Mouse (Mus musculus): ENCODE results near the gene Gcnt1. TPM values are rescaled to one million over a fixed set of nuclear protein-coding genes. Genes with fewer than 3 reads are reported as not detected.
A peak's percentile ranks its signal among the peaks of the same experiment; 100 is the strongest.

The Gcnt1 gene
- polyA plus RNA-seq, 1 experiment, result 158 TPM

DNA sequence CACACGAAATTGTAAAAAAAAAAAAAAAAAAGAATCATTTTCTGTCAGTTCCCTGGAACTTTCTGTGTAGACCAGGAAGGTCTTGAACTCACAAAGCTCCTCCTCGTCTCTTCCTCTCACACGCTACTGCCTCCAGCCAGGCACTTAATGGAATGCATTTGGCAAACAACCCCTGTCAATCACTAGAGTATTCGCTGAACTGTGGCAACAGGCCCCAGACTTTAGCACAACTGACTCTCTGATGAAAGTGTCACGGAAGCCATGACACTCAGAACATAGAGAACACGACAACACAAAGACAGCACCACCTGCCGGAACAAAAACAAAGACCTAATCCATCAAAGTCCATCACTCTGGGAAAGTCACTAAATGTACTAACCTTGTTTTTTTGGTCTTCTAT lies 3.1 kb downstream of the Gcnt1 start:
- TF ChIP-seq POLR2A (IDR thresholded peaks at IDR 0.05; ENCODE audit: low read depth, low read length) (no peak), CTCF (conservative IDR thresholded peaks at IDR 0.05; ENCODE audit: insufficient read depth, insufficient read length, low read depth, low read length) (no peak)
- H3K36me3 ChIP-seq (ENCODE audit: control insufficient read depth, insufficient read depth, low read length), result no peaks in the 10 kb centered on the region; the same call in 1 of the 2 replicates
- peaks cover 10% of the 10 kb centered on the region; the same call in 1 of the 2 replicates for H3K4me1 ChIP-seq (ENCODE audit: control insufficient read depth, insufficient read depth, low read length)
- H3K4me3 ChIP-seq (ENCODE audit: insufficient read depth, low read depth, low read length), result peak overlapping the region; percentile 56
- H3K27me3 ChIP-seq (replicated peaks; ENCODE audit: control insufficient read depth, insufficient read depth, low read length), result no peaks in the 10 kb centered on the region
- 38% methylated on average over 7 of the region's 7 CpGs for whole genome bisulfite sequencing
- no peak overlapping the region; the same call in 1 of the 2 replicates for H3K27ac ChIP-seq (ENCODE audit: insufficient read depth, low read depth, low read length)
- DNase-seq, result peak; percentile 79

DNA sequence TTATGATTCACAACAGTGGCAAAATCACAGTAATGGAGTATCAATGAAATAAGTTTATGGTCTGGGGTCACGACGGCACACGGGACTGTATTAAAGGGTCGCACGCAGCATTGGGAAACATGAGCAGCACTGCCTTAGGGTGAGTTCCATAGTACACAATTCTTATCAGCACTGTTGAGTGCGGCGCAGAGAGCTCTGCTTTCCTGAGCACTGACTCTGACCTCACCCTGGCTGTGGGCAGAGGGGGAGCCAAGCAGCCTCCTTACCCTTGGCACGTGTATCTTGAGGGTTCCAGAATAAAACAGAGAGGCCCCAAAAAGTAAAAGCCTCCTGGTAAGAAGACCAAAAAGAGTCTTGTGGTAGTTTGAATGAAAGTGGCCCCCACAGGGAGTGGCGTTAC lies 4.1 kb downstream of the Gcnt1 start:
- no peaks in the 10 kb centered on the region for H3K27me3 ChIP-seq (replicated peaks; ENCODE audit: control insufficient read depth, insufficient read depth, low read length)
- DNase-seq, result no peak
- WGBS, result 72% methylated on average over 9 of the region's 9 CpGs
- no peaks in the 10 kb centered on the region; the same call in 1 of the 2 replicates for H3K36me3 ChIP-seq (ENCODE audit: control insufficient read depth, insufficient read depth, low read length)
- no peak overlapping the region for H3K27ac ChIP-seq (ENCODE audit: insufficient read depth, low read depth, low read length)
- no peak for TF ChIP-seq CTCF (conservative IDR thresholded peaks at IDR 0.05; ENCODE audit: insufficient read depth, insufficient read length, low read depth, low read length)
- TF ChIP-seq POLR2A (IDR thresholded peaks at IDR 0.05; ENCODE audit: low read depth, low read length), result no peak
- peak overlapping the region; percentile 25; the same call in 1 of the 2 replicates for H3K4me3 ChIP-seq (ENCODE audit: insufficient read depth, low read depth, low read length)
- peaks cover 8% of the 10 kb centered on the region; the same call in 1 of the 2 replicates for H3K4me1 ChIP-seq (ENCODE audit: control insufficient read depth, insufficient read depth, low read length)

GRCm38 (mm10) chr19:17366364-17367090 lies 6.1 kb downstream of the Gcnt1 start:
- no peaks in the 10 kb centered on the region; the same call in 1 of the 2 replicates for H3K36me3 ChIP-seq (ENCODE audit: control insufficient read depth, insufficient read depth, low read length)
- H3K4me1 ChIP-seq (ENCODE audit: control insufficient read depth, insufficient read depth, low read length), result peaks cover 8% of the 10 kb centered on the region; the same call in 1 of the 2 replicates
- no peak for TF ChIP-seq CTCF (conservative IDR thresholded peaks at IDR 0.05; ENCODE audit: insufficient read depth, insufficient read length, low read depth, low read length)
- TF ChIP-seq POLR2A (IDR thresholded peaks at IDR 0.05; ENCODE audit: low read depth, low read length), result no peak
- H3K4me3 ChIP-seq (ENCODE audit: insufficient read depth, low read depth, low read length), result no peak overlapping the region
- DNase-seq, result peak; percentile 70
- H3K27ac ChIP-seq (ENCODE audit: insufficient read depth, low read depth, low read length), result no peak overlapping the region
- 60% methylated on average over 8 of the region's 8 CpGs for WGBS
- no peaks in the 10 kb centered on the region for H3K27me3 ChIP-seq (replicated peaks; ENCODE audit: control insufficient read depth, insufficient read depth, low read length)

GRCm38 (mm10) chr19:17364741-17365140 lies 7.9 kb downstream of the Gcnt1 start:
- Histone ChIP-seq H3K27ac (ENCODE audit: insufficient read depth, low read depth, low read length) (no peak overlapping the region), H3K4me3 (ENCODE audit: insufficient read depth, low read depth, low read length) (no peak overlapping the region), H3K4me1 (ENCODE audit: control insufficient read depth, insufficient read depth, low read length) (peaks cover 17% of the 10 kb centered on the region; the same call in 1 of the 2 replicates), H3K36me3 (ENCODE audit: control insufficient read depth, insufficient read depth, low read length) (no peaks in the 10 kb centered on the region; the same call in 1 of the 2 replicates), H3K27me3 (replicated peaks; ENCODE audit: control insufficient read depth, insufficient read depth, low read length) (no peaks in the 10 kb centered on the region)
- 35% methylated on average over 3 of the region's 3 CpGs for WGBS
- TF ChIP-seq CTCF (conservative IDR thresholded peaks at IDR 0.05; ENCODE audit: insufficient read depth, insufficient read length, low read depth, low read length) (peak; percentile 28; the same call in 1 of the 2 replicates), POLR2A (IDR thresholded peaks at IDR 0.05; ENCODE audit: low read depth, low read length) (no peak)
- DNase-seq, result peak; percentile 37

- WGBS, result 85% methylated on average over 2 of the region's 2 CpGs
- Histone ChIP-seq H3K36me3 (ENCODE audit: control insufficient read depth, insufficient read depth, low read length) (no peaks in the 10 kb centered on the region; the same call in 1 of the 2 replicates), H3K27me3 (replicated peaks; ENCODE audit: control insufficient read depth, insufficient read depth, low read length) (no peaks in the 10 kb centered on the region), H3K27ac (ENCODE audit: insufficient read depth, low read depth, low read length) (no peak overlapping the region), H3K4me1 (ENCODE audit: control insufficient read depth, insufficient read depth, low read length) (peaks cover 25% of the 10 kb centered on the region; the same call in 1 of the 2 replicates), H3K4me3 (ENCODE audit: insufficient read depth, low read depth, low read length) (no peak overlapping the region)
- no peak for TF ChIP-seq POLR2A (IDR thresholded peaks at IDR 0.05; ENCODE audit: low read depth, low read length)
- TF ChIP-seq CTCF (conservative IDR thresholded peaks at IDR 0.05; ENCODE audit: insufficient read depth, insufficient read length, low read depth, low read length), result no peak
- no peak for DNase-seq
Measured at GRCm38 (mm10) chr19:17361181-17361580, 11.5 kb downstream of the Gcnt1 start.

DNA sequence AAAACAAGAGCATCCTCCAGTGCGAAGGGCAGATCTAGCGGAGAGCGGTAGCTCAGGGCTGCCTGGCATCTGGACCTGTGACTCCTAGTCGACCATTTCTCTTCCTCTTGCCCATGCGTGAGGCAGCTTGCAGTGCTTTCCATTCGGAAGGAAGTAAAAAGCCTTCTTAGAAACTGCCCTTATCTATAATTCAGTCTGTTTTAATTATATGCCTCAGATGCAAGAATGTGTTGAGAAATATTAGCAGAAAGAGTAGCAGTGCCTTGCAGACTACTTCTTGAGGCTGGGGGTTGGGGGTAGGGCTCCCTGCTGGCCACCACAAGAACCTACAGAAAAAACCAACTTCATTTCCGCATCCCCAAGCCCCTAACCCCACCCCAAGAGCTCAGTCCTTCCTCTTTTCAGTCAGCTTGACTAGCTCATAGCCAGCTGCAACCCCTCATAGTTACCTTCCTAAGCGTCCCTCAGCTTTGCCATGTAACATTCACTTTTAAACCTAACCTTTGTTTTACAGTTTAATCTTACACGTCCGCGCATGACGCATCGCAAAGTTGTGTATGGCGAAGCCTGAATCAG lies 13.2 kb downstream of the Gcnt1 start:
- Histone ChIP-seq H3K4me3 (ENCODE audit: insufficient read depth, low read depth, low read length) (no peak overlapping the region), H3K27me3 (replicated peaks; ENCODE audit: control insufficient read depth, insufficient read depth, low read length) (no peaks in the 10 kb centered on the region), H3K4me1 (ENCODE audit: control insufficient read depth, insufficient read depth, low read length) (peaks cover 20% of the 10 kb centered on the region; the same call in 1 of the 2 replicates), H3K27ac (ENCODE audit: insufficient read depth, low read depth, low read length) (no peak overlapping the region), H3K36me3 (ENCODE audit: control insufficient read depth, insufficient read depth, low read length) (no peaks in the 10 kb centered on the region; the same call in 1 of the 2 replicates)
- no peak for DNase-seq
- WGBS, result 66% methylated on average over 14 of the region's 14 CpGs
- TF ChIP-seq CTCF (conservative IDR thresholded peaks at IDR 0.05; ENCODE audit: insufficient read depth, insufficient read length, low read depth, low read length) (no peak), POLR2A (IDR thresholded peaks at IDR 0.05; ENCODE audit: low read depth, low read length) (no peak)

DNA sequence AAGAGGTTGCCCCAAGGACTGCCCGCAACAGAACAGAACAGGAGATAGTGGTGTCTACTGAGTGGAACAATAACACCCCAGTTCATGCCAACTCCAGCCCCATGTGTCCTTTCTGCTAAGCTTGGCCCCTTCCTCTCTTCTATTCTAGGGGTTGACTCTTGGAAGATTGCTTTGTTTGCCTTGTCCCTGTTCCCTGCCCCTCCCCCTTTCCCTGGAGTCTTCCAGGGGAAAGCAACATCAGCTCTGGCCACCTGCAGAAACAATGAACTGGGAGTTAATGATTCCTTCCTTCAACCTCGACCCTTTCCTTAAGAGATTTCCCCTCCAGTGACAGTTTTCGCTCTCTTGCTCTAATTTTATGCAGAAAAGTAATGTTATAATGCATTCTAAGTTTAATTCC lies 15.3 kb downstream of the Gcnt1 start:
- no peak overlapping the region for H3K27ac ChIP-seq (ENCODE audit: insufficient read depth, low read depth, low read length)
- peaks cover 2% of the 10 kb centered on the region; the same call in 1 of the 2 replicates for H3K36me3 ChIP-seq (ENCODE audit: control insufficient read depth, insufficient read depth, low read length)
- H3K4me3 ChIP-seq (ENCODE audit: insufficient read depth, low read depth, low read length), result no peak overlapping the region
- TF ChIP-seq CTCF (conservative IDR thresholded peaks at IDR 0.05; ENCODE audit: insufficient read depth, insufficient read length, low read depth, low read length), result no peak
- no peak for TF ChIP-seq POLR2A (IDR thresholded peaks at IDR 0.05; ENCODE audit: low read depth, low read length)
- H3K27me3 ChIP-seq (replicated peaks; ENCODE audit: control insufficient read depth, insufficient read depth, low read length), result no peaks in the 10 kb centered on the region
- peak; percentile 38 for DNase-seq
- 57% methylated on average over 3 of the region's 3 CpGs for WGBS
- peaks cover 20% of the 10 kb centered on the region; the same call in 1 of the 2 replicates for H3K4me1 ChIP-seq (ENCODE audit: control insufficient read depth, insufficient read depth, low read length)

Measured in kidney, adult 2 months (tissue).